Mouse (Mus musculus) thymus, adult 2 months (tissue): ENCODE results near the gene Krtap24-1.

ENCODE experiments used
- CTCF ChIP-seq: fragments of 200-500 bp; IDR thresholded peaks from 2 replicates; pipeline ENCODE4 v1.5.1; 2012; ENCODE audit warnings: mild to moderate bottlenecking, control low read depth, low read length, moderate library complexity, borderline replicate concordance; ENCODE audit not compliant: control insufficient read depth, poor library complexity, insufficient read depth; ENCODE audit errors: extremely low read depth
- POLR2A ChIP-seq: fragments of 200-500 bp; IDR thresholded peaks from 2 replicates; pipeline ENCODE4 v1.6.1; 2012; ENCODE audit warnings: mild to moderate bottlenecking, low read length, control low read depth, moderate library complexity; ENCODE audit not compliant: control insufficient read depth, poor library complexity, insufficient read depth; ENCODE audit errors: extremely low read depth

DNA sequence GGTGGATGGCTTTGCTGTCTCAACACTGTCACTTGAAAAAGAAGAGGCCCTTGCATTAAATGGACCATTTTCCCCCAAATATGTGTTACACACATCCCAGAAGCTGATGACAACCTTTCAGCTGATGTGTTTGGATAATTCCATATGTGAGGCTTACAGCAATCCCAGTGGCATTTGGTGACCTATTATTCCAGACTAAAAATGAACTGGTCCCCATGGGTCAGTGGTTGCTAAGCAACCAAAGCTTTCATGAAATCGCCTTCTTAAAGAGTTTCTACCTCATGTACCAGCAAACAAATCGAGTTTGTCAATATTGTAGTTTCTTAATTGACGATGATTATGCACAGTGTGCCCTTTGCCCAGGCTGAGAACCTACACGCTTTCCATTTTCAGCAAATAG is 633 bp upstream of the Krtap24-1 start:
- TF ChIP-seq POLR2A (no peak), CTCF (no peak)
